Mouse (Mus musculus): ENCODE data around the gene Ctnnb1. TPM values are rescaled to one million over a fixed set of nuclear protein-coding genes. Genes with fewer than 3 reads are reported as not detected.
"Not testable (repeated sequence)": the region's sequence is repeated elsewhere in the genome, so short reads cannot be mapped to it uniquely, and the experiment has no call there.

The Ctnnb1 gene
- polyA plus RNA-seq, 1 experiment from 2014 or later, result 966 TPM

GRCm38 (mm10) chr9:120914429-120914828 is 14.6 kb upstream of the Ctnnb1 start:
- H3K4me3 ChIP-seq (ENCODE audit: low read depth, low read length), result no peak overlapping the region
- 81% methylated on average over 4 of the region's 4 CpGs for WGBS
- no peak overlapping the region for H3K4me2 ChIP-seq (ENCODE audit: low read depth, low read length)
- H3K36me3 ChIP-seq (replicated peaks; ENCODE audit: control insufficient read depth, insufficient read depth, low read depth, low read length), result no peaks in the 10 kb centered on the region
- no peaks in the 10 kb centered on the region for H3K4me1 ChIP-seq (ENCODE audit: control insufficient read depth, insufficient read depth, low read length)
- H3K9me3 ChIP-seq (replicated peaks; ENCODE audit: control insufficient read depth, low read length), result no peaks in the 10 kb centered on the region
- no peak for ATAC-seq (replicated peaks; ENCODE audit: insufficient number of reproducible peaks, low FRiP score, low TSS enrichment, low read depth)
- H3K9ac ChIP-seq (replicated peaks; ENCODE audit: low read length), result no peak overlapping the region
- H3K27me3 ChIP-seq (ENCODE audit: control insufficient read depth, insufficient read depth, low read length), result no peaks in the 10 kb centered on the region
- no peak overlapping the region for H3K27ac ChIP-seq (replicated peaks; ENCODE audit: low read depth, low read length)
- DNase-seq (ENCODE audit: low spot score), result no peak

DNA sequence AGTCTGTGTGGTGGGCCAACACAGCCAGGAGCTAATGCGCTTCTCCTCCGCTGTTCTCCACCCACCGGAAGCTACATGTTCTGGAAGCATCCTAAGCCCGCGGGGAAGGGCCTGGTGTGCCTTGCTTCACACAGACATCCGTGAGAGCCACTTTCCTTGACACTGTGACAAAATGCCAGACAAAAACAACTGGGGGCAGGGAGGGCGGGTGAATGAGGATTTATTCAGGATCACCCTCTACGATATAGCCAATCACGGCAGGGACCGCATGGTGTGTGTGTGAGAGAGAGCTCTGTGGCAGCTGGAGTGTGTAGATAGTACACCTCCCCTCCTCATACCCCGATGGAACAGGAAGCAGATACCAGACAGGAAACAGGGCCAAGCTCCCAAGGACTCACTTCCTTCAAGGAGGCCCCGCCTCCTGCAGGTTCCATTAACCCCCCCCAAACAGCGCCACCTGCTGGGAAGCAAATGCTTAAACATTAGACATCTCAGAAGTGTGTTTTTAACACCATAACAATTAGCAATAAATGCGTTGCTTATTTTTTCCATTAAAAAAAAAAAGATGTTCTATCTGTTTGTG is 14.0 kb upstream of the Ctnnb1 start:
- no peak for ATAC-seq (replicated peaks; ENCODE audit: insufficient number of reproducible peaks, low FRiP score, low TSS enrichment, low read depth)
- no peak overlapping the region for H3K9ac ChIP-seq (replicated peaks; ENCODE audit: low read length)
- H3K9me3 ChIP-seq (replicated peaks; ENCODE audit: control insufficient read depth, low read length), result no peaks in the 10 kb centered on the region
- 93% methylated on average over 14 of the region's 14 CpGs for whole genome bisulfite sequencing
- H3K36me3 ChIP-seq (replicated peaks; ENCODE audit: control insufficient read depth, insufficient read depth, low read depth, low read length), result no peaks in the 10 kb centered on the region
- no peaks in the 10 kb centered on the region for H3K4me1 ChIP-seq (ENCODE audit: control insufficient read depth, insufficient read depth, low read length)
- DNase-seq (ENCODE audit: low spot score), result no peak
- H3K4me2 ChIP-seq (ENCODE audit: low read depth, low read length), result no peak overlapping the region
- H3K4me3 ChIP-seq (ENCODE audit: low read depth, low read length), result no peak overlapping the region
- H3K27me3 ChIP-seq (ENCODE audit: control insufficient read depth, insufficient read depth, low read length), result no peaks in the 10 kb centered on the region
- H3K27ac ChIP-seq (replicated peaks; ENCODE audit: low read depth, low read length), result no peak overlapping the region

DNA sequence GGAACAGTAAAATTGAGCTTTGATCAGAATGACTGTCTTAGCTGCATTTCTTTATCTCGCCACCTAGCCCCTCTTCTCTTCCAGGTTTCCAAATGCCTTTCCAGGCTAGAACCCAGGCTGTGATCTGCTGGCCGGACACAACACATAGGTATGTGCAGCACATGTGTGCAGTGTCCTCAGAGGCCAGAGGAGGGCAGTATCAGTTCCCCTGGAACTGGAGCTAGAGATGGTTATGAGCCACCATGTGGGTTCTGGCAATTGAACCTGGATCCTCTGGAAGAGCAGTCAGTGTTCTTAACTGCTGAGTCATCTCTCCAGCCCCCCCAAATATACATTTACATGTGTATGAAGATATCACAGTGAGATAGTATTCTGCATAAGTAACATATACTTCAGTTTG is 11.4 kb upstream of the Ctnnb1 start:
- not testable (repeated sequence) for H3K36me3 ChIP-seq (replicated peaks; ENCODE audit: control insufficient read depth, insufficient read depth, low read depth, low read length); H3K27ac ChIP-seq (replicated peaks; ENCODE audit: low read depth, low read length); H3K4me1 ChIP-seq (ENCODE audit: control insufficient read depth, insufficient read depth, low read length); H3K9ac ChIP-seq (replicated peaks; ENCODE audit: low read length); ATAC-seq (replicated peaks; ENCODE audit: insufficient number of reproducible peaks, low FRiP score, low TSS enrichment, low read depth); H3K9me3 ChIP-seq (replicated peaks; ENCODE audit: control insufficient read depth, low read length); H3K27me3 ChIP-seq (ENCODE audit: control insufficient read depth, insufficient read depth, low read length); DNase-seq (ENCODE audit: low spot score); H3K4me3 ChIP-seq (ENCODE audit: low read depth, low read length); H3K4me2 ChIP-seq (ENCODE audit: low read depth, low read length)
- 97% methylated on average over 2 of the region's 2 CpGs for WGBS

- DNase-seq (ENCODE audit: low spot score) (no peak), ATAC-seq (replicated peaks; ENCODE audit: insufficient number of reproducible peaks, low FRiP score, low TSS enrichment, low read depth) (no peak)
- H3K27me3 ChIP-seq (ENCODE audit: control insufficient read depth, insufficient read depth, low read length), result no peaks in the 10 kb centered on the region
- H3K27ac ChIP-seq (replicated peaks; ENCODE audit: low read depth, low read length), result no peak overlapping the region
- WGBS, result 85% methylated on average over 5 of the region's 5 CpGs
- H3K4me1 ChIP-seq (ENCODE audit: control insufficient read depth, insufficient read depth, low read length), result no peaks in the 10 kb centered on the region
- H3K9me3 ChIP-seq (replicated peaks; ENCODE audit: control insufficient read depth, low read length), result no peaks in the 10 kb centered on the region
- no peak overlapping the region for H3K9ac ChIP-seq (replicated peaks; ENCODE audit: low read length)
- H3K36me3 ChIP-seq (replicated peaks; ENCODE audit: control insufficient read depth, insufficient read depth, low read depth, low read length), result no peaks in the 10 kb centered on the region
- no peak overlapping the region for H3K4me2 ChIP-seq (ENCODE audit: low read depth, low read length)
- no peak overlapping the region for H3K4me3 ChIP-seq (ENCODE audit: low read depth, low read length)
Measured at GRCm38 (mm10) chr9:120918211-120918610, 10.8 kb upstream of the Ctnnb1 start.

DNA sequence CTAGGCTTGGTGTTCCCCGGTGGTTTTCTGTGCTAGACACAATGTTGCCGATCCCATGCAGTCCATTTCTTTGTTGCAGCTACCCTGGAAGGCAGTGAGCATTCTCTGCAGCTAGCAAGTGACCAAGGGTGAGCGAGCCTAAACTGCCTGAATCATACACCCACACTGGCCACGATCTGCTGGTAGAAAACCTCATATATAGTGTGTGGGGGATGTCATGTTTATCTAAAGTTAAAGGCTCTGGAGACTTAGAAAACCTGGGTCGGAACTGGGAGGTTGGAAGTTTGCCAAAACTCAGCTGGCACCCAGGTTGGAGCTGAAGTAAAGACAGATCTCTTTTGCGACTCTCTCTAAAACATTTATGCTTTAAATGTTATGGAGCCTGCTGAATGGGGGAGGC is 10.4 kb upstream of the Ctnnb1 start:
- H3K4me1 ChIP-seq (ENCODE audit: control insufficient read depth, insufficient read depth, low read length), result no peaks in the 10 kb centered on the region
- H3K4me2 ChIP-seq (ENCODE audit: low read depth, low read length), result no peak overlapping the region
- H3K27me3 ChIP-seq (ENCODE audit: control insufficient read depth, insufficient read depth, low read length), result no peaks in the 10 kb centered on the region
- H3K36me3 ChIP-seq (replicated peaks; ENCODE audit: control insufficient read depth, insufficient read depth, low read depth, low read length), result no peaks in the 10 kb centered on the region
- WGBS, result 53% methylated on average over 6 of the region's 6 CpGs
- ATAC-seq (replicated peaks; ENCODE audit: insufficient number of reproducible peaks, low FRiP score, low TSS enrichment, low read depth) (no peak), DNase-seq (ENCODE audit: low spot score) (no peak)
- H3K27ac ChIP-seq (replicated peaks; ENCODE audit: low read depth, low read length), result no peak overlapping the region
- H3K9me3 ChIP-seq (replicated peaks; ENCODE audit: control insufficient read depth, low read length), result no peaks in the 10 kb centered on the region
- no peak overlapping the region for H3K4me3 ChIP-seq (ENCODE audit: low read depth, low read length)
- no peak overlapping the region for H3K9ac ChIP-seq (replicated peaks; ENCODE audit: low read length)

DNA sequence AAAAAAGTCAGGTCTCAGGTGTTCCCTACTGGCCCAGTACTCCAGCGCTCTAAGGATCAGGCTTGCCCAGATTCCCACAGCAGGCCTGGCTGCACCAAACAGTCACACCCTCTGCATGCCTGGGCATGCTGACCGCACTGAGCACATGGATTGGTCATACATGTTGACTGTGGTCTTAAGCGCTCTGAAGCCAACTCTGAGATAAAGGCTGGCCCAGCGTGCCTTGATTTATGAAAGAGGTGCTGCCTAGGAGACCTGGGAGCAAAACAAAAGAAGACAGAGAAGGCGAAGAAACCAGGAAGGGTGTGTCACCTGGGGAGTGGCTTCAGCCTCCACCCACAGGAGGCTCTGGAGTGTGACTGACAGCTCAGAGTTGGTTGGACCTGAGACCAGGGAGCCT is 9.9 kb upstream of the Ctnnb1 start:
- H3K27me3 ChIP-seq (ENCODE audit: control insufficient read depth, insufficient read depth, low read length), result no peaks in the 10 kb centered on the region
- no peak overlapping the region for H3K4me3 ChIP-seq (ENCODE audit: low read depth, low read length)
- H3K36me3 ChIP-seq (replicated peaks; ENCODE audit: control insufficient read depth, insufficient read depth, low read depth, low read length), result no peaks in the 10 kb centered on the region
- 79% methylated on average over 5 of the region's 5 CpGs for WGBS
- no peaks in the 10 kb centered on the region for H3K9me3 ChIP-seq (replicated peaks; ENCODE audit: control insufficient read depth, low read length)
- DNase-seq (ENCODE audit: low spot score) (no peak), ATAC-seq (replicated peaks; ENCODE audit: insufficient number of reproducible peaks, low FRiP score, low TSS enrichment, low read depth) (no peak)
- no peak overlapping the region for H3K27ac ChIP-seq (replicated peaks; ENCODE audit: low read depth, low read length)
- H3K9ac ChIP-seq (replicated peaks; ENCODE audit: low read length), result no peak overlapping the region
- H3K4me1 ChIP-seq (ENCODE audit: control insufficient read depth, insufficient read depth, low read length), result no peaks in the 10 kb centered on the region
- no peak overlapping the region for H3K4me2 ChIP-seq (ENCODE audit: low read depth, low read length)

- Histone ChIP-seq H3K36me3 (replicated peaks; ENCODE audit: control insufficient read depth, insufficient read depth, low read depth, low read length) (no peaks in the 10 kb centered on the region), H3K4me3 (ENCODE audit: low read depth, low read length) (no peak overlapping the region), H3K9ac (replicated peaks; ENCODE audit: low read length) (no peak overlapping the region), H3K9me3 (replicated peaks; ENCODE audit: control insufficient read depth, low read length) (no peaks in the 10 kb centered on the region), H3K4me2 (ENCODE audit: low read depth, low read length) (no peak overlapping the region), H3K27ac (replicated peaks; ENCODE audit: low read depth, low read length) (no peak overlapping the region), H3K4me1 (ENCODE audit: control insufficient read depth, insufficient read depth, low read length) (no peaks in the 10 kb centered on the region), H3K27me3 (ENCODE audit: control insufficient read depth, insufficient read depth, low read length) (no peaks in the 10 kb centered on the region)
- WGBS, result 63% methylated on average over 1 of the region's 1 CpGs
- no peak for ATAC-seq (replicated peaks; ENCODE audit: insufficient number of reproducible peaks, low FRiP score, low TSS enrichment, low read depth)
- DNase-seq (ENCODE audit: low spot score), result no peak
Measured at GRCm38 (mm10) chr9:120926126-120926525, 2.9 kb upstream of the Ctnnb1 start.

GRCm38 (mm10) chr9:120926939-120927606 is 1.9 kb upstream of the Ctnnb1 start:
- DNase-seq (ENCODE audit: low spot score) (no peak), ATAC-seq (replicated peaks; ENCODE audit: insufficient number of reproducible peaks, low FRiP score, low TSS enrichment, low read depth) (no peak)
- H3K4me3 ChIP-seq (ENCODE audit: low read depth, low read length), result no peak overlapping the region
- H3K4me1 ChIP-seq (ENCODE audit: control insufficient read depth, insufficient read depth, low read length), result no peaks in the 10 kb centered on the region
- WGBS, result 20% methylated on average over 9 of the region's 9 CpGs
- H3K4me2 ChIP-seq (ENCODE audit: low read depth, low read length), result no peak overlapping the region
- no peak overlapping the region for H3K27ac ChIP-seq (replicated peaks; ENCODE audit: low read depth, low read length)
- H3K36me3 ChIP-seq (replicated peaks; ENCODE audit: control insufficient read depth, insufficient read depth, low read depth, low read length), result no peaks in the 10 kb centered on the region
- H3K9me3 ChIP-seq (replicated peaks; ENCODE audit: control insufficient read depth, low read length), result no peaks in the 10 kb centered on the region
- no peaks in the 10 kb centered on the region for H3K27me3 ChIP-seq (ENCODE audit: control insufficient read depth, insufficient read depth, low read length)
- no peak overlapping the region for H3K9ac ChIP-seq (replicated peaks; ENCODE audit: low read length)
